Mouse (Mus musculus) lung, adult 2 months (tissue): Measurements from ENCODE around the gene Prkch.

Experiments used
- CTCF ChIP-seq: fragments of 200-500 bp; IDR thresholded peaks from 2 replicates; pipeline ENCODE4 v1.5.1; 2011; ENCODE audit warnings: mild to moderate bottlenecking, low read length, control low read depth; ENCODE audit not compliant: insufficient read depth
- POLR2A ChIP-seq: fragments of 200-500 bp; IDR thresholded peaks from 2 replicates; pipeline ENCODE4 v1.6.1; 2011; ENCODE audit warnings: low read depth, mild to moderate bottlenecking, control low read depth, low read length, borderline replicate concordance; ENCODE audit errors: extremely low read depth

DNA sequence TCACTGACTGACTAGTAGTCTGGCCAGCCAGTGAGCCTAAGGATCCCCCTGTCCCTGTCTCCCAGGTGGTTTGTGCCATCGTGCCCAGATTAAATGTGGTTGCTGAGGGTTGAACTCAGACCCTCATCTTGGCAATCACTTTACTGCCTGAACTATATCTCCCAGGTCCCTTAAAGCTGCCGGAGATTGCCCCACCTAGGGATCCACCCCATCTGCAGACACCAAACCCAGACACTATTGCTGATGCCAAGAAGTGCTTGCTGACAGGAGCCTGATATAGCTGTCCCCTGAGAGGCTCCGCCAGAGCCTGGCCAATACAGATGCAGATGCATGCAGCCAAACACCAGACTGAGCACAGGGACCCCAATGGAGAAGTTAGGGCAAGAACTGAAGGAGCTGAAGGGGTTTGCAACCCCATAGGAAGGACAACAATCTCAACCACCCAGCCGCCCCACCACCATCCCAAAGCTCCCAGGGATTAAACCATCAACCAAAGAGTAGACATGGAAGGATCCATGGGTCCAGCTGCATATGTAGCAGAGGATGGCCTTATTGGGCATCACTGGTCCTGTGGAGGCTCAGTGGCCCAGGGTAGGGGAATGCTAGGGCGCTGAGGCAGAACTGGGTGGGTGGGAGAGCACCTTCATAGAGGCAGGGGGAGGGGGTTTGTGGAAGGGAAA, 229.6 kb downstream of the Prkch start:
- TF ChIP-seq CTCF (no peak), POLR2A (no peak)
